Mouse (Mus musculus) stomach, postnatal 0 days (tissue): ENCODE data around the gene Chrm1. TPM values are rescaled to one million over a fixed set of nuclear protein-coding genes. Genes with fewer than 3 reads are reported as not detected.

Experiments used
- ATAC-seq: fragments of 200-750 bp; cut with Nextera tagmentation; 2 replicates; pipeline ENCODE4 v1.8.0; 2017; ENCODE audit not compliant: low FRiP score, low TSS enrichment
- DNase-seq: peaks from one replicate; pipeline ENCODE4 v3.0.0-alpha.2; 2016; ENCODE audit warnings: low spot score
- H3K27ac ChIP-seq: fragments of 300-500 bp; sonication (generic); replicated peaks from 2 replicates; pipeline ENCODE4 v1.5.1; 2014; ENCODE audit warnings: mild to moderate bottlenecking, control low read depth
- H3K27me3 ChIP-seq: fragments of 300-500 bp; sonication (generic); 2 replicates; pipeline ENCODE4 v1.6.1; 2014; ENCODE audit warnings: low read length; ENCODE audit not compliant: control insufficient read depth, insufficient read depth
- H3K36me3 ChIP-seq: fragments of 300-500 bp; sonication (generic); 2 replicates; pipeline ENCODE4 v1.6.1; 2014; ENCODE audit warnings: low read length, mixed read lengths; ENCODE audit not compliant: control insufficient read depth, insufficient read depth
- H3K4me1 ChIP-seq: fragments of 300-500 bp; sonication (generic); replicated peaks from 2 replicates; pipeline ENCODE4 v1.6.1; 2014; ENCODE audit warnings: antibody characterized with exemption; ENCODE audit not compliant: control insufficient read depth, insufficient read depth
- H3K4me2 ChIP-seq: fragments of 300-500 bp; sonication (generic); replicated peaks from 2 replicates; pipeline ENCODE4 v1.6.1; 2014; ENCODE audit warnings: low read depth, mild to moderate bottlenecking, control low read depth, moderate library complexity
- H3K4me3 ChIP-seq: fragments of 300-500 bp; sonication (generic); 2 replicates; pipeline ENCODE4 v1.5.1; 2014; ENCODE audit warnings: low read depth, low read length, control low read depth
- H3K9ac ChIP-seq: fragments of 300-500 bp; sonication (generic); 2 replicates; pipeline ENCODE4 v1.6.1; 2014; ENCODE audit warnings: mild to moderate bottlenecking, low read length, control low read depth, mixed read lengths
- H3K9me3 ChIP-seq: fragments of 300-500 bp; sonication (generic); 2 replicates; pipeline ENCODE4 v1.6.1; 2016; ENCODE audit warnings: low read length; ENCODE audit not compliant: control insufficient read depth
- CTCF ChIP-seq: IDR thresholded peaks from 2 replicates; pipeline ENCODE4 v1.5.1; 2016; ENCODE audit warnings: antibody characterized with exemption, low read depth, mild to moderate bottlenecking, moderate library complexity
- EP300 ChIP-seq: optimal IDR thresholded peaks from 2 replicates; pipeline ENCODE3; 2016; ENCODE audit warnings: antibody characterized with exemption
- WGBS: fragments of 180-500 bp; shearing (Covaris S2); extraction: QIAGEN DNeasy Blood & Tissue Kit; methylation state at CpG from one replicate; pipeline ENCODE4 v1.1.7; 2014; 5-methylcytosine and 5-hydroxymethylcytosine counted together
- polyA plus RNA-seq: library from polyadenylated mRNA; unstranded; fragments of >200 nt; fragmentation: Nextera tagmentation; extraction: Ambion mirVana; gene quantifications from 2 replicates; pipeline ENCODE4 v1.2.1, GENCODE M21; 2015

Gene Chrm1
- polyA plus RNA-seq, 1 experiment from 2014 or later, result 1.4 TPM

- DNase-seq, result no peak
- ATAC-seq, result no peak
- H3K9me3 ChIP-seq, result no peaks in the 10 kb centered on the region
- H3K9ac ChIP-seq, result no peak overlapping the region
- no peak overlapping the region for H3K4me3 ChIP-seq
- H3K4me2 ChIP-seq, result no peak overlapping the region
- 53% methylated on average over 9 of the region's 9 CpGs for WGBS
- no peaks in the 10 kb centered on the region for H3K4me1 ChIP-seq
- H3K36me3 ChIP-seq, result no peaks in the 10 kb centered on the region
- H3K27me3 ChIP-seq, result no peaks in the 10 kb centered on the region
- no peak for TF ChIP-seq CTCF
- H3K27ac ChIP-seq, result no peak overlapping the region
Observed at GRCm38 (mm10) chr19:8673336-8674063, 9.9 kb downstream of the Chrm1 start.

- H3K27me3 ChIP-seq, result no peaks in the 10 kb centered on the region
- H3K4me3 ChIP-seq, result no peak overlapping the region
- ATAC-seq (peak; percentile 89), DNase-seq (peak; percentile 85)
- H3K9me3 ChIP-seq, result no peaks in the 10 kb centered on the region
- 27% methylated on average over 18 of the region's 18 CpGs for WGBS
- H3K4me1 ChIP-seq, result peaks cover 4% of the 10 kb centered on the region
- H3K36me3 ChIP-seq, result no peaks in the 10 kb centered on the region
- TF ChIP-seq CTCF (peak; percentile 48; the same call in 1 of the 2 replicates), EP300 (no peak)
- peak overlapping the region; percentile 88 for H3K27ac ChIP-seq
- peak overlapping the region; percentile 58 for H3K9ac ChIP-seq
- H3K4me2 ChIP-seq, result peak overlapping the region; percentile 44
Observed at GRCm38 (mm10) chr19:8679031-8679779, 15.6 kb downstream of the Chrm1 start.

DNA sequence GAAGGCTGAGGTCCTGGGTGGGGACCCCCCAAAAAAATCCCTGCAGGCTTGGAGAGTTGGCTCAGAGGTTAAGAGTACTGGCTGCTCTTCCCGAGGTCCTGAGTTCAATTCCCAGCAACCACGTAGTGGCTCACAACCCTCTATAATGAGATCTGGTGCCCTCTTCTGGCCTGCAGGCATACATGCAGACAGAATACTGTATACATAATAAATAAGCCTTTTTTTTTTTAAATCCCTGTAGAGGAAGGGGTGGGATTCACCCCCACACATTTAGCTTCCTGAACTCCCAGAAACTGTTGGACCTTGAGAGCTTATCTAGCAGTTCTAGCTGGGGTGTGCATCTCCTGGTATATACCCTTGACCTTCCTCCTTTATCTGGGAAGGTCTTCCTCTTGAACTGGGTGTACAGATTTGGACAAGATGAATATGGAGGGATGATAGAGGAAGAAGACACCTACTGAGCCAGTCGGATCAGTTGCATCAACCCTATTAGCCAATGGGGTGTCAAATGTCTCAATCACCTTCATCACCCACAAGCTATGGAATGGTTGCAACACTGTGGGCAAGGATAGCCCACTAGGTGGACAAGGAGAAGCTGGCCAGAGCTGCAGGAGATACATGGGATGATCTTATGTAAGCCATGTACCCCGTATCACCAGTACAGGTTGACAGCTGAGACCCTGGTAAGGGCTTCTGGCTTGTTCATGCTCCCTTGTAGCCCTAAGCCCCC, 18.2 kb downstream of the Chrm1 start:
- Histone ChIP-seq H3K27ac (no peak overlapping the region), H3K36me3 (no peaks in the 10 kb centered on the region), H3K4me1 (peaks cover 4% of the 10 kb centered on the region), H3K4me3 (no peak overlapping the region), H3K9me3 (no peaks in the 10 kb centered on the region), H3K9ac (no peak overlapping the region), H3K27me3 (no peaks in the 10 kb centered on the region), H3K4me2 (no peak overlapping the region)
- WGBS, result 89% methylated on average over 4 of the region's 4 CpGs
- ATAC-seq (no peak), DNase-seq (no peak)
- TF ChIP-seq CTCF (peak; percentile 46), EP300 (no peak)

DNA sequence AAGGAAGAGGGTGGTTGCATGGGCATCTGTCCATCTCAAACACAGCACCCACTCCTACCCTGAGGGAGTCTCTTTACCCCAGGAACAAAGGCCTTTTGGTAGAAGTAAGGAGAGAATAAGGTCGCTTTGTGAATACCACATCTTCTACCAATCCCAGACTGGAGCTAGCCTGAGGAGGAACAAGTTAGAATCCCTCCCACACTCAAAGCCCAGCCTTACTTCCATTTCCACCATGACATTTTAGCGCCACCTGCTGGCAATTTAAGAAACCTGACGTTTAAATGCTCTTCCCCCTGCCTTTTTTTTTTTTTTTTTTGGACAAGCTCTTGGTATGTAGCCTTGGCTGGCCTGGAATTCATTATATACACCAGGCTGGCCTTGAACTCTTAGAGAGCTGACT, 19.4 kb downstream of the Chrm1 start:
- Histone ChIP-seq H3K27me3 (no peaks in the 10 kb centered on the region), H3K36me3 (no peaks in the 10 kb centered on the region), H3K27ac (no peak overlapping the region), H3K4me2 (no peak overlapping the region), H3K9ac (no peak overlapping the region), H3K4me3 (no peak overlapping the region), H3K9me3 (no peaks in the 10 kb centered on the region), H3K4me1 (peaks cover 4% of the 10 kb centered on the region)
- peak; percentile 75 for DNase-seq
- ATAC-seq, result peak; percentile 43; the same call in 1 of the 2 replicates
- peak; percentile 95 for TF ChIP-seq CTCF
- no peak for TF ChIP-seq EP300
- WGBS, result 2% methylated on average over 3 of the region's 3 CpGs

GRCm38 (mm10) chr19:8683627-8684026, 20.0 kb downstream of the Chrm1 start:
- Histone ChIP-seq H3K27me3 (no peaks in the 10 kb centered on the region), H3K9ac (no peak overlapping the region), H3K27ac (no peak overlapping the region), H3K36me3 (no peaks in the 10 kb centered on the region), H3K4me1 (peaks cover 4% of the 10 kb centered on the region), H3K4me3 (no peak overlapping the region), H3K4me2 (no peak overlapping the region), H3K9me3 (no peaks in the 10 kb centered on the region)
- TF ChIP-seq CTCF, result no peak
- no peak for TF ChIP-seq EP300
- DNase-seq, result no peak
- no peak for ATAC-seq
- WGBS, result 81% methylated on average over 2 of the region's 2 CpGs
